Mouse (Mus musculus) brain, embryonic 14.5 days (tissue): Measurements from ENCODE around the gene Mapk9.

Experiments used
- CTCF ChIP-seq: fragments of 200-500 bp; IDR thresholded peaks from 2 replicates; pipeline ENCODE4 v1.5.1; 2012; ENCODE audit warnings: inconsistent platforms, mild to moderate bottlenecking, moderate library complexity, borderline replicate concordance; ENCODE audit not compliant: insufficient read depth, insufficient read length; ENCODE audit errors: extremely low read depth
- POLR2A ChIP-seq: fragments of 200-500 bp; IDR thresholded peaks from 2 replicates; pipeline ENCODE4 v1.6.1; 2012; ENCODE audit warnings: mild to moderate bottlenecking, inconsistent platforms, borderline replicate concordance; ENCODE audit not compliant: poor library complexity, insufficient read depth, insufficient read length, severe bottlenecking; ENCODE audit errors: extremely low read depth

DNA sequence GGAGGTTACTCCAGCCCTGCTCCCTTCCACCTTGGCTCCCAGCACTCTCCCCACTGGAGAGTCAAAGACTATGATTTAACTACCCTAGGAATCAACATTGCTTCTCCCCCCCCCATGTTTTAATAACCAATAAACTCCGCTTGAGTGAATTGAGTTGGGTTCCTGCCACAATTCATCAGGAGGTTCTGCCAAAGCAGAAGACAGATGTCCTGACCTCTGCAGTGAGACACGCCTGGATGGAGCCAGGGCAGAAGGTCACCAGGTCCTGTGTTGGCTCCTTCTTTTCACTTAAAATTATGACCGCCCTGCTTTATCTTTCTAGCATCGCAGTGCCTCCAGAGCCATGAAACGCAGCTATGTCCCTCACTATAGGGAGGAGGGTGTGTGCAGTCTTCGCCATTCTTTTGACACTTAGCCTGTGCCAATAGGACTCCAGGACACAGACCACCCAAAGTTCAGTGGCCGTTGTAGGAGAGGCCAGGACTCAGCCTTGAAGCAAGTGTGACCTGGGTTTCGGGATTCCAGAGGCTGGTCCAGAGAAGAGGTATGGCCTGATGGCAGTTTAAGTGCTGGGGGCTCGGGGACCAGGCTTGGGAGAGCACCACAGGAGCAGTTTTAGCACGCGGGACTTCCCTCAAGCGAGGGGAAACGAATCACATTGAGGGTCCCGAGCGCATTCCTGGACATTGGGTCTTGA lies 54.6 kb downstream of the Mapk9 start:
- no peak for TF ChIP-seq CTCF
- TF ChIP-seq POLR2A: no peak
